Mouse (Mus musculus) testis, adult 2 months (tissue): Measurements from ENCODE around the gene Pgpep1l.

Experiments used
- CTCF ChIP-seq: fragments of 200-500 bp; IDR thresholded peaks from 2 replicates; pipeline ENCODE4 v1.5.1; 2012; ENCODE audit warnings: low read depth, mild to moderate bottlenecking, inconsistent platforms, low read length, moderate library complexity; ENCODE audit not compliant: control insufficient read depth, insufficient read depth, insufficient replicate concordance
- POLR2A ChIP-seq: fragments of 200-500 bp; IDR thresholded peaks from 2 replicates; pipeline ENCODE4 v1.6.1; 2012; ENCODE audit warnings: low read depth, mild to moderate bottlenecking, inconsistent platforms, low read length, moderate library complexity; ENCODE audit not compliant: control insufficient read depth

- TF ChIP-seq CTCF (no peak), POLR2A (no peak)
Observed at GRCm38 (mm10) chr7:68285851-68286298, 21.8 kb upstream of the Pgpep1l start.
